Mouse (Mus musculus): ENCODE measurements around the gene Ddr1.
A peak's percentile ranks its signal among the peaks of the same experiment; 100 is the strongest.

Gene Ddr1

GRCm38 (mm10) chr17:35693906-35694305 is 10.5 kb downstream of the Ddr1 start:
- DNase-seq (ENCODE audit: low spot score in 2 of 2): no peak

GRCm38 (mm10) chr17:35692368-35692767 is 12.1 kb downstream of the Ddr1 start:
- no peak for DNase-seq (ENCODE audit: low spot score in 2 of 2)

DNA sequence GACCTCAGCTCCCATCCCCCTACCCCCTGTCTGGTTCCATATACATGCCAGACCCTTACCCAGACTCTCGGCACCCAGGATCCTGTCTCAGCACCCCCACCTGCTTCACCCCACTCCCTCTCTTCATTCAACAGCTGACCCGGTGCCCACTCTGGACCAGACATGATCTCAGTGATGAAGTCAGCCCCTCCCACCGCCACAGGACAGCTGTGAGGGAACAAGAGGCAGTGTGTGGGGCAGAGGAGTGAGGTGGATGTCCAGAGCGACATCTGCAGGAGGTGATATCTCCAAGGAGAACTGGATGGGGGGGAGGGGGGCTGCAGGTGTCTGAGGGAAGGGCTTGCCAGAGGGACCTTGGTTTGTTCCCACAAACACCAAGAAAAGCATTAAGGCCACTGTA is 12.6 kb downstream of the Ddr1 start:
- no peak for DNase-seq (ENCODE audit: low spot score in 2 of 2)

GRCm38 (mm10) chr17:35689936-35690645 is 14.3 kb downstream of the Ddr1 start:
- DNase-seq (ENCODE audit: low spot score in 2 of 2): no peak

DNA sequence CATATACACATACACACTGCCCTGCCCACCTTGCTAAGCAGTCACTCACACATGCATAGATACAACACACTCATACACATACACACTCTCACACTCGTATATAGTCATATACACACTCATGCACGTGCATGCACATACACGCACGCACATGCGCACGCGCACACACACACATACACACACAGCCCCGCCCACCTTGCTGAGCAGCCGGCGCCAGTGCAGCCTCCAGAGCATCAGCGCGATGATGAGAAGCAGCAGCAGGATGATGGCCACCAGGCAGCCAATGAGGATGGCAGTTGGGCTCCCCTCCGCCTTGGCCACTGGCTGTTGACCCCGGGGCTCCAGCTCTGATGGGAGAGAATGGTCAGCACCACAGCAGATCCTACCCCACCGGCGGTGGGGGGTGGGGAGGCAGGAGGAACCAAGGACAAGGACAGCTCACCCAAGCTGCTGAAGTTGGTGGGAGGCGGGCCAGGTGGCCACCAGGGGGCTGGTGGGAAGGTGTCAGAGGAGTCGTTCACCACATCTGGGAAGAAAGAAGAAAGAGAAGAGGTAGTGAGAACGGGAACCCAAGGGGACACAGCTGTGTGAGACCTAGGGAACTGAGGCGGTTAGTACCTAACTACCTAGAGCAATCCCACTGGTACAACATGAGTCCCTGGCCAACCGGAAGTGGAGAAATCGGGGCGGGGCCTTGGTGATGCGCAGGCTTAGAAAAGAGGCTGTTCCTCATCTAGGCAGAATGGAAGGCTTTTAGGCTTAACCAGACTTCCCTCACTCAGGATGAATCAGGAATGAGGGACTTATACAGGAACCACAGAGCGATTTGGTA is 15.9 kb downstream of the Ddr1 start:
- no peak for DNase-seq (ENCODE audit: low spot score in 2 of 2)

GRCm38 (mm10) chr17:35685061-35685460 is 19.4 kb downstream of the Ddr1 start:
- DNase-seq (ENCODE audit: low spot score in 2 of 2): no peak

GRCm38 (mm10) chr17:35681986-35682385 is 22.4 kb downstream of the Ddr1 start:
- no peak for DNase-seq (ENCODE audit: low spot score in 2 of 2)

DNA sequence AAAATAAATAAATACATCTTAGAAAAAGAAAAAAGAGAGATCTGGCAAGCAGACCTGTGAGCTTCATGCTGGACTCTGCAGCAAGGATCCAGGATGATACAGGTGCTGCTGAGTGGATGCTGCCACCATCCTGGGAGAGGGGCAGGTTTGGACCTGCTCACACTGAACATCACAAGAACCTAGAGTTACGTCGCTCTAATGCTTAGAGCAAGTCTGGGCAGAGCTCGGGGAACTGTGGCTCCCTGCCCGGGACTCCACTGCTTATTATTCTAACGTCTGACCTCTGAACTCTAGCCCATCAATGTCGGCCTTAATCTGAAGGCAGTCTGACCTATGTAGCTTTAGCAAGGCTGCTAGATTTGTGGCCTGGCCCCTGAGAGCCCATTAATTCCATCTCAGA is 23.8 kb downstream of the Ddr1 start:
- no peak for DNase-seq (ENCODE audit: low spot score in 2 of 2)

DNA sequence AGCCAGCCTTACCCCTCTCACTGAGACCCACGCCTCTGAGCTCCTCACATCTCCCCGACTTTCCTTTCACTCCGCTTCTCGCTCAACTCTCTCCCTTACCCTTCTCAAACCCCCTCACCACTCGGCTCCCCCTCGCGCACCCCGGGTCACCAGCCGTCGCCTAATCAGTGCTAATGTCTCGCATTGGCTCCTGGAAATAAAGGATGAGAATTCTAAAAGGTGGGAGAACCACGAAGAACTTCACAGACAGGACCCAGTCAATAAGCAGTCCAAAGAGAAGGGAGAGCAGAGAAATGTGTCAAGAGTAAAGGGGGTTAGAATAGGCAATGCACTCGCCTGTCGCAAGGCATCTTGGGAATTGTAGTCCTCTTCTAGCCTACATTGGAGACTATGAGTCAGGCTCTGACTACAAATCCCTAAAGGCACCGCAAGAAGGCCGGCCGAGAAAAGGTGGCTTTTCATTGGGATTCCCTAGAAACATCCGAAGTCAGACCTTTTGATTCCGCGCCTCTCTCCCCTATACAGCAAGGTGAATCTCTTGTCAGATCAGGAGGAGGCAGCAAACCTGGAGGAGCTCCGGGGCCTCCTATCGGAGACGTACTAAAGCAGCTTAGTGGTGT is 30.9 kb downstream of the Ddr1 start, which contains the start of gene Gtf2h4:
Gene Gtf2h4 (minus strand): TSS at position 324 of the 620 bp plus-strand sequence.
- DNase-seq (ENCODE audit: low spot score in 2 of 2): peak; percentile 69 to 88

DNA sequence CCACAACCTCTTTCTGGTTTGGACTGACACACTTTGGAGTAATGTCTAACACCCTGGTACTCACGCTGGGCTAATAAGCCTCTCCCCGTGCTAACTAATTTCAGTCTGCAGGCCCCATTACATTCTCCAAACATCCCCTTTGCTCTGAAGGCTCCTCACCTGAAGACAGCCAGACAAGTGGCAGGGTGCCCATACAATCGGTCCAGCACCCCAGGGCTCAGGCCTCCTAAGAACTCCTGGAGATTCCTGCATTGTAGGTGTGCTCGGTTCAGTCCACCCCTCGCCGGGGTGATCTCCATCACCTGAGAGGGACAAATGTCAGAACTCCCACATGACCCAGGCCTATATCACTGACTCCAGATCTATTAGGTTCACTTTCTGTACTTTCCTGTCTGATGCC is 31.9 kb downstream of the Ddr1 start:
- no peak for DNase-seq (ENCODE audit: low spot score in 2 of 2)

DNA sequence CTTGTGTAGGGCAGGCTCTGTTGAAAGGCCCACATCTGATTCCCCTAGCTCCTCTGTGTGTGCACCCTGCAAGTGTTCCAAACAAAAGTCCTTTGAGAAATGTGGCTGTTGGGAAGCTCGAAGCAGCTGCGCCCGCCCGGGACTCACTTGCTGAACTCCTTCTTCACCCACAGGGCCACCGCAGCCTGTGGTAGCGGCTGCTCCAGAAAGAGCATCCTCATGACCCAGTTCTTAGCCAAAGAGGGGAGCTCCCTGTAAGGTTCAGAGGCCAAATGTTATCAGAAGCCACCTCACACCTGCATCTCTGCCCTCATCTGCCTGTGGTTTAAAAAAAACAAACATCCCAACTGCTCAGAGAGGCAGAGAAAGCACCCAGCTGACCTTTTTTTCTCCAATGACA is 32.6 kb downstream of the Ddr1 start:
- DNase-seq (ENCODE audit: low spot score in 2 of 2): no peak

DNA sequence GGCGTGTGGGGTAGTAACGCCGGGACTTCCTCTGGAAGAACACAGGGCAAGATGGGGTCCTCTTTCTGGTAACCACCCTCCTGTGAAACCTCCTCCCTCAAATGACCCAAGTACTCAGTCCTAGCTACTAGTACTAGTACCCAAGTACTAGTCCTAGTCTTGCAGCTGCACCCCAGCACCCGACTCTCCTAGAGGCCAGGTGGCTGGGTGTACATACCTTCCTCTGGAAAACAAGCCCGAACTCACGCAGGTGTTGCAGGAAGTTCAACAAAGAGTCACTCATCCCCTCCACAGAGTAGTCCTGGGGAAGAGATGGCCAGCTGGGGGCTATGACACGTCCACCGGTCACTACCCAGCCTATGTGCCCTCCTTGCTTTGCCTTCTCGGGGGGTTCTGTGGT is 34.7 kb downstream of the Ddr1 start:
- no peak for DNase-seq (ENCODE audit: low spot score in 2 of 2)

- DNase-seq (ENCODE audit: low spot score in 2 of 2): peak; percentile 96
Measured at GRCm38 (mm10) chr17:35667334-35668065, 36.9 kb downstream of the Ddr1 start, which contains the start of gene Vars2. Vars2 (minus strand) TSS chr17:35667592.

DNA sequence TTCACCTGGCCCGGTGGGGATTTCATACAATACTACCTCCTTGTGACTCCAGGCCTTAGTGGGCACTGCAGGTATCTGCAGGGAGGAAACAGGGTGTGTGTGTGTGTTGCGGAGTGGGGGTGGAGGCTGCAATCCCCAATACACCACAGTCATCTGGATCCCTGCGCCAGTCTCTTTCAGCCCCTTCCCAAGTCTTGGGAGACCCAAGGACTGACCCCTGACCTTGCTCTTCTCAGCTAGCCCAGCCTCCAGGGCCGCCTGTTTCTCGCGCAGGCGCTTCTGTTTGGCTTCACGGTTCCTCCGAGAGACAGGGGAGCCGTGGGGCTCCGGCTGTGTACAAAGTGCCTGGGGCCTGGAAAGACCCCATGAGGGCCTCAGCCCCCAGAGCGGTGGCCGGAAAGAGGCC is 37.6 kb downstream of the Ddr1 start:
- DNase-seq (ENCODE audit: low spot score in 2 of 2): no peak

GRCm38 (mm10) chr17:35665957-35666515 is 38.4 kb downstream of the Ddr1 start:
- peak; percentile 28 to 42 for DNase-seq (ENCODE audit: low spot score in 2 of 2)

DNA sequence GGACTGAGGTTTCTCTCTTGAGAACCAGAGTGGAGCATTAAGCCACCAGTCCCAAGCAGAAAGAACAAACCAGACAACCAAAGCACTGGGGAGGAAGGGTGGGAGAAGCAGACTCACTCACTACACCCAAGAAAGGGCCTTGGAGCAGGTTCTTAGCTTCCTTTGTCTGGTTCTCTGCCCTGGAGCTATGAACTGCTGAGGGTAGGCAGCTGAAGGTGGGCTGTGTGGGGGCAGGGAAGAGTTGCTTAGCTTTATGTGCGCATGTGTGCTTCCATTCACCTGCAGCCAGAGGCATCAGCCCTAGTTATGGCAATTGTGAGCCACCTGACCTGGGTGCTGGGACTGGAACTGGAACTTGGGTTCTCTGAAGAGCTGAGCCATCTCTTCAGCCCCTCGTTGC is 51.3 kb downstream of the Ddr1 start:
- DNase-seq (ENCODE audit: low spot score in 2 of 2): no peak

DNA sequence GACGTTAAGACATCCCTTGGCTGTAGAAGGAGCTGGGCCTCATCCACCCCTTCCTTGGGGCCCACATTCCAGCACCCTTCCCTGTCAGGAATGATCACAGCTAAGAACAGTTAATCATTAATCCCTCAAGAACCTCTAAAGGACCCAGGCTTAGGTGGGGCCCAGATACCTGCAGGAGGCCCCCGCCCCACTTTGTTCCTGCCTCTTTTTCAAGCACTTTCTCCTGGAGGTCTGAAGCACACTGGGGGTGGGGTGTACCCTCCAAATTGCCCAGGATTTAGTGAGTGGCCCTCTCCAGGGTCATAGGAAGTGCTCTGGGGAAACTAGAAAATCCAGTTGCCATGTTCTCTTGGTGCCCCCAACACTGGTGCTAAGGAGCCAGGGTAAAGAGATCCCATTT is 55.0 kb downstream of the Ddr1 start:
- DNase-seq (ENCODE audit: low spot score in 2 of 2): no peak

- DNase-seq (ENCODE audit: low spot score in 2 of 2): no peak
Measured at GRCm38 (mm10) chr17:35643609-35644236, 60.7 kb downstream of the Ddr1 start, which contains the start of gene Mucl3. Mucl3 (minus strand) TSS chr17:35643695.

GRCm38 (mm10) chr17:35639352-35639751 is 65.1 kb downstream of the Ddr1 start:
- no peak for DNase-seq (ENCODE audit: low spot score in 2 of 2)

- peak; percentile 49 to 66 for DNase-seq (ENCODE audit: low spot score in 2 of 2)
Measured at GRCm38 (mm10) chr17:35638475-35639190, 65.8 kb downstream of the Ddr1 start.

Data from urinary bladder, postnatal 36 days (tissue).